ENCODE assay signal across 8 mouse cellular contexts in genomic region chr2:32586871-32587351, GRCm38 (mm10). TPM values are rescaled to one million over a fixed set of nuclear protein-coding genes. Genes with fewer than 3 reads are reported as not detected.
DNase-seq lines count a peak whose midpoint lies in the region; ATAC-seq and TF ChIP-seq lines count a peak whose summit lies in the region.

St6galnac4 (plus strand) TSS chr2:32587095.

- H3K27ac ChIP-seq in hindbrain, embryonic 11.5 days (ENCODE audit: low read depth, low read length) = no peak within 1 kb of the TSS

- POLR2A ChIA-PET in Patski (lab: Charles Lee) = no interaction called here

- no peaks in the 10 kb centered on the region for H3K27me3 ChIP-seq in Patski
- H3K27me3 ChIP-seq in hindbrain, embryonic 11.5 days (ENCODE audit: control insufficient read depth, insufficient read depth, low read length) = peaks cover 9% of the 10 kb centered on the region; the same call in 1 of the 2 replicates

- no peaks in the 10 kb centered on the region for H3K36me3 ChIP-seq in hindbrain, embryonic 11.5 days (ENCODE audit: control insufficient read depth, insufficient read depth, low read length)

- TF ChIP-seq CTCF in Patski (IDR thresholded peaks at IDR 0.05) = no peak

- ATAC-seq in Patski = peak; percentile 68
- peak; percentile 71 for ATAC-seq in hindbrain, embryonic 11.5 days (ENCODE audit: low FRiP score)

- CTCF ChIA-PET in Patski (lab: Charles Lee) = interaction anchor here (0.7 to 2.3 kb wide), 4 partner anchors 12 to 122 kb away, joined by 3 to 6 read pairs (median 4); partner anchors contain the start of gene Pip5kl1

- H3K4me3 ChIP-seq in hindbrain, embryonic 11.5 days (ENCODE audit: low read depth, low read length) = peak within 1 kb of the TSS; percentile 45

- H3K9me3 ChIP-seq in hindbrain, embryonic 11.5 days (ENCODE audit: control insufficient read depth, low read length) = no peaks in the 10 kb centered on the region

- peak within 1 kb of the TSS; percentile 66 for H3K4me2 ChIP-seq in hindbrain, embryonic 11.5 days (replicated peaks; ENCODE audit: low read depth, low read length)

- H3K4me1 ChIP-seq in hindbrain, embryonic 11.5 days (replicated peaks; ENCODE audit: control insufficient read depth, insufficient read depth, low read length) = no peaks in the 10 kb centered on the region

- under 1% methylated on average over 35 of the region's 38 CpGs for WGBS in hindbrain, embryonic 11.5 days

- in situ Hi-C loops in Patski (cut with MboI; ENCODE audit: low pct_unique_long_range_greater_than_20kb) = loop anchor here (5.0 kb wide), 1 partner anchor 100 kb away; no protein-coding TSS in a partner anchor

- H3K9ac ChIP-seq in hindbrain, embryonic 11.5 days (ENCODE audit: low read depth, low read length) = peak within 1 kb of the TSS; percentile 65

- no peak for DNase-seq in Patski (ENCODE audit: low read depth, low spot score)
- peak; percentile 97 to 98 for DNase-seq in cerebellum, postnatal 10 days
- DNase-seq in frontal cortex, postnatal 10 days (ENCODE audit: low spot score in 2 of 2) = peak; percentile 88
- peak; percentile 96 for DNase-seq in hindbrain, embryonic 11.5 days (ENCODE audit: low spot score)
- DNase-seq in layer of hippocampus, postnatal 14 days (ENCODE audit: low spot score in 2 of 2) = peak; percentile 82 to 89
- DNase-seq in lung, postnatal 14 days = peak; percentile 94
- peak; percentile 90 for DNase-seq in ovary, postnatal 36 days (ENCODE audit: low spot score)
- peak; percentile 92 for DNase-seq in thymus, postnatal 25 days

RNA-seq across cellular contexts. Expression of gene St6galnac4, which starts in this region (rescaled TPM):
- polyA plus RNA-seq in Patski (2021) = 28.8 TPM
- polyA plus RNA-seq in hindbrain, embryonic 11.5 days (2014; fragmentation: Nextera tagmentation; extraction: Ambion mirVana) = 12.9 and 13.4 TPM in 2 replicates
- total RNA-seq in layer of hippocampus, postnatal 14 days (2021) = 10 to 100 TPM; 41.7 to 42.1 TPM
